Mouse (Mus musculus): ENCODE results near the gene Sh3bgrl. TPM values are rescaled to one million over a fixed set of nuclear protein-coding genes. Genes with fewer than 3 reads are reported as not detected.

The Sh3bgrl gene
- polyA plus RNA-seq, 1 experiment from 2014 or later: 159 TPM

DNA sequence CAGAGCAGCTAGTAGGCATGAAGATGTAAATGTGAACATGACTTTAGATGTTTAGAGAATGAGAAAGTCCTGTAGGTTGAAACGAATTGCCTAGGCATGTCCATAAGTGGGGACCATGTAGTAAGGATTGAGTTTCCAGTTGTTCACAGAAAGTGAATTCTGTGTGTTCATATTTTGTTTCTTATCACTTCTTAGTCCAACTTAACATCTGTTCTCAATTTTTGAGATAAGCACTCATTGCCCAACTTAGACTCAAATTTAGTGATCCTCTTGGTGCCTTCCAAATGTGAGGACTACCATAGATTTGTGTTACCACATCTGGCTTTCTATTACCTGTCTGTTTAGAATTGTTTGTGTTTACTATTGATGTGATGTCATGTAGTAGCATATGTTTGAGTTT, 3.3 kb downstream of the Sh3bgrl start:
- DNase-seq (ENCODE audit: low spot score) (no peak), ATAC-seq (replicated peaks; ENCODE audit: insufficient number of reproducible peaks, low FRiP score, low TSS enrichment, low read depth) (no peak)
- no peaks in the 10 kb centered on the region for H3K4me1 ChIP-seq (ENCODE audit: control insufficient read depth, insufficient read depth, low read length)
- no peaks in the 10 kb centered on the region for H3K9me3 ChIP-seq (replicated peaks; ENCODE audit: control insufficient read depth, low read length)
- H3K9ac ChIP-seq (replicated peaks; ENCODE audit: low read length): no peak overlapping the region
- WGBS: 79% methylated on average over 1 of the region's 1 CpGs
- no peak overlapping the region for H3K4me2 ChIP-seq (ENCODE audit: low read depth, low read length)
- H3K27me3 ChIP-seq (ENCODE audit: control insufficient read depth, insufficient read depth, low read length): no peaks in the 10 kb centered on the region
- H3K4me3 ChIP-seq (ENCODE audit: low read depth, low read length): no peak overlapping the region
- H3K27ac ChIP-seq (replicated peaks; ENCODE audit: low read depth, low read length): no peak overlapping the region
- H3K36me3 ChIP-seq (replicated peaks; ENCODE audit: control insufficient read depth, insufficient read depth, low read depth, low read length): no peaks in the 10 kb centered on the region

DNA sequence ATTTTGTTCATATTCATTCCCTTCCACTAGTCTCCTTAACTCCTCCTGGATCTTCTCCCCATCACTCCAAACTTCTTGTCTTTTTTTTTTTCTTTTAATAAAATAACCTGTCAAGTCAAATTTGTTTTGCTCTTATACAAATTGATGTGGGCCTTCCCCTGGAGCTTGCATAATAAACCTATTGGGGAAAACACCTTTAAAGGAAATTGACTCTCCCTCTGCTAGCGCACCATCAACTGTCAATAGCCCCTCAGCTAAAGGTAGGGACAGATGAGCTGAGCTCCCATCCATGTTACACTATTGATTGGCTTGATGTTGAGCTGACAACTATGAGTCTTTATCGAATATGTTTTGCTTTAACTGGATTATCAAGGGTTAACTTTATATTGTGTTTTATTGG, 5.3 kb downstream of the Sh3bgrl start:
- H3K9me3 ChIP-seq (replicated peaks; ENCODE audit: control insufficient read depth, low read length): no peaks in the 10 kb centered on the region
- ATAC-seq (replicated peaks; ENCODE audit: insufficient number of reproducible peaks, low FRiP score, low TSS enrichment, low read depth) (no peak), DNase-seq (ENCODE audit: low spot score) (no peak)
- no peaks in the 10 kb centered on the region for H3K27me3 ChIP-seq (ENCODE audit: control insufficient read depth, insufficient read depth, low read length)
- H3K27ac ChIP-seq (replicated peaks; ENCODE audit: low read depth, low read length): no peak overlapping the region
- H3K36me3 ChIP-seq (replicated peaks; ENCODE audit: control insufficient read depth, insufficient read depth, low read depth, low read length): no peaks in the 10 kb centered on the region
- 87% methylated on average over 2 of the region's 2 CpGs for WGBS
- H3K9ac ChIP-seq (replicated peaks; ENCODE audit: low read length): no peak overlapping the region
- no peak overlapping the region for H3K4me2 ChIP-seq (ENCODE audit: low read depth, low read length)
- H3K4me1 ChIP-seq (ENCODE audit: control insufficient read depth, insufficient read depth, low read length): no peaks in the 10 kb centered on the region
- no peak overlapping the region for H3K4me3 ChIP-seq (ENCODE audit: low read depth, low read length)

DNA sequence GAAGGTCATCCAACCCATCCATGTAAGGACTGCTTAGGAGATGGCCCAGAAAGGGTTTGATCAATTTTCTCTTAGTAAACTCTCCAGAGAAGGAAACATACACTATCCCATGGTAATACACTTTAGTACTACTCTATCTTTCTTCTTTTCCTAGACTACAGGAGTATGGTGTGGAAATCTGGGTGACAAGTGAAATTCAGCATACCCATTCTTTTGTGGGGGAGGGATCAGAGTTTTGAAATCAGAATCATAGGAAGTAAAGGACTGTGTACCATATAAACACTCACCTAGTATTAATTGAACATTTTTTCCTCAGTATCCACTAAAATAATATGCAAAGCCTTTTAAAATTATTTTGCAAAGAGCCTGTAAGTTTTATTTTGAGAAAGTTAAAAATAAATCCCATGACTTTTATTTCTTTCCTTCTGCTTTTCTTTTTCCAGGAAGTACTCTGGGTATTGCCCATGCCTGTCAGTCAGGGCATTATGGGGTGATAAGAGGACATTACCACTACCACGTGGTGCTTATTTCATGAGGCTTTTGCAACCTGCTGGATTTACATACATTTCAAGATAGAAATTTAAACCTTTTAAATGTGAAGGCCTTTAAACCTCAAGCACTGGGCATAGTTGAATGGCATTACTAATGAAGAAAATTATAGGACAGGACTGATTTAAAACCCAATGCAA, 13.1 kb downstream of the Sh3bgrl start:
- H3K4me2 ChIP-seq (ENCODE audit: low read depth, low read length): no peak overlapping the region
- no peak for DNase-seq (ENCODE audit: low spot score)
- H3K9me3 ChIP-seq (replicated peaks; ENCODE audit: control insufficient read depth, low read length): no peaks in the 10 kb centered on the region
- no peaks in the 10 kb centered on the region for H3K4me1 ChIP-seq (ENCODE audit: control insufficient read depth, insufficient read depth, low read length)
- H3K27ac ChIP-seq (replicated peaks; ENCODE audit: low read depth, low read length): no peak overlapping the region
- ATAC-seq (replicated peaks; ENCODE audit: insufficient number of reproducible peaks, low FRiP score, low TSS enrichment, low read depth): no peak
- no peak overlapping the region for H3K4me3 ChIP-seq (ENCODE audit: low read depth, low read length)
- H3K27me3 ChIP-seq (ENCODE audit: control insufficient read depth, insufficient read depth, low read length): no peaks in the 10 kb centered on the region
- no peaks in the 10 kb centered on the region for H3K36me3 ChIP-seq (replicated peaks; ENCODE audit: control insufficient read depth, insufficient read depth, low read depth, low read length)
- no peak overlapping the region for H3K9ac ChIP-seq (replicated peaks; ENCODE audit: low read length)
- WGBS: 23% methylated on average over 1 of the region's 1 CpGs

DNA sequence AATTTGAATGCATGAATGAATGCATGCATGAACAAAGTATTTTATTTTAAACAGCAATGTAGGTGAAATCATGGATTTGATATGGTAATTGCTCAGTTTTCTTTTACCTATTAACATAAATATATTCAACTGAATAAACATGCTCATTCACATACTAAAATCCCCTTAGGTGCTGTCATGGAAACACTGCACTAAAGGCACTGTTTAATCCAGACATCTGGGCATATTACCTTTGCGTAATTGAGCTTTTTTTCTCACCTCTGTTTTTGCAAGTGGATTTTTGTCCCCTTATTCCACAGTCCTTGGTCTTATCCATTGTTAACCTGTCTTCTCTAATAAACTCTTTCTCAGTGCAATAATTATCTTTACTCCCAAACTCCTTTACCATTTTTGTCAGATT, 17.7 kb downstream of the Sh3bgrl start:
- no peak for ATAC-seq (replicated peaks; ENCODE audit: insufficient number of reproducible peaks, low FRiP score, low TSS enrichment, low read depth)
- H3K4me3 ChIP-seq (ENCODE audit: low read depth, low read length): no peak overlapping the region
- no peak overlapping the region for H3K4me2 ChIP-seq (ENCODE audit: low read depth, low read length)
- no peak overlapping the region for H3K27ac ChIP-seq (replicated peaks; ENCODE audit: low read depth, low read length)
- no peak for DNase-seq (ENCODE audit: low spot score)
- H3K9ac ChIP-seq (replicated peaks; ENCODE audit: low read length): no peak overlapping the region
- no peaks in the 10 kb centered on the region for H3K4me1 ChIP-seq (ENCODE audit: control insufficient read depth, insufficient read depth, low read length)
- 78% methylated on average over 1 of the region's 1 CpGs for WGBS
- H3K36me3 ChIP-seq (replicated peaks; ENCODE audit: control insufficient read depth, insufficient read depth, low read depth, low read length): no peaks in the 10 kb centered on the region
- no peaks in the 10 kb centered on the region for H3K27me3 ChIP-seq (ENCODE audit: control insufficient read depth, insufficient read depth, low read length)
- H3K9me3 ChIP-seq (replicated peaks; ENCODE audit: control insufficient read depth, low read length): no peaks in the 10 kb centered on the region

DNA sequence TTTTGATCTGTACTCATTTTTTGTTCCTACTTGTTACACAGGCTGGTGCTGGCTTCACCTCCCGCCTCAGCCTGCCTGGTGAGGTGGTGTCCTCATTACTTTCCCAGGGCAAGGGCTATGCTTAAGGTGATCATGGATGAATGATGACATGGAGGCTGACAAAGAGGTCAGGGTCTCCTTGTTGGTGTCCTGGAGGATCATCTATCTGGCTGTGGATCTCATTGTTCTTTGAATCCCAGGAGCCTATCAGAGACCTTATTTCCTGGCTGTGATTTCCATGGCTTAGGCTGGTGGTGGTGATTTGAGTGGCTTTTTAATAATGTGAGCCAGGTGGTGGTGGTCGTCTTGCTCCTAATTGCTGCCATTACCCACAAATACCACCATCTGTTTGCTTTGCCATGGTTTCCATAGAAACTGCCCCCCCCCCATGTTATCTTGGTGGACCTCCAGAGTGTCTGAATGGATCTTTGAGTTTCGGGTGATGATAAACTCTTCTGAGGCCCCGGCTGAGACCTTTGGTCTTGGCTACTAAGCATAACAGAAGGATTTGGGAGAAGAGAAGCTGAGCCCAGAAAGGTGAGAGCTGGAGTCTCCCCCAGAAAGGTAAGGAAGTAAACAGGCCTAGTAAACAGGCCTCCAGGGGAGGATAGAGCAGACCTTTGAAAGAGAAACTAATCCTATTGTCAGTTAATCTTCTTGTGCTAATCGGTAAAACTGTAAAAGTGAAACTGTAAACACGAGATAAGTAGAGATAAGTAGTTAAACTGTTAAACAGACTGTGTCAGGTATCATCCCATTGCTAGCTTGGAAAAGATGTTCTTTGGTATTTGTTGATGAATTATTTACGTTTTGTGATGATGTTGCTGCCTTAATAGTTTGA, 18.5 kb downstream of the Sh3bgrl start:
- Histone ChIP-seq H3K9ac (replicated peaks; ENCODE audit: low read length) (no peak overlapping the region), H3K4me2 (ENCODE audit: low read depth, low read length) (no peak overlapping the region), H3K9me3 (replicated peaks; ENCODE audit: control insufficient read depth, low read length) (no peaks in the 10 kb centered on the region), H3K27ac (replicated peaks; ENCODE audit: low read depth, low read length) (no peak overlapping the region), H3K4me1 (ENCODE audit: control insufficient read depth, insufficient read depth, low read length) (no peaks in the 10 kb centered on the region), H3K27me3 (ENCODE audit: control insufficient read depth, insufficient read depth, low read length) (no peaks in the 10 kb centered on the region), H3K4me3 (ENCODE audit: low read depth, low read length) (no peak overlapping the region), H3K36me3 (replicated peaks; ENCODE audit: control insufficient read depth, insufficient read depth, low read depth, low read length) (no peaks in the 10 kb centered on the region)
- 27% methylated on average over 7 of the region's 7 CpGs for WGBS
- DNase-seq (ENCODE audit: low spot score) (peak; percentile 18), ATAC-seq (replicated peaks; ENCODE audit: insufficient number of reproducible peaks, low FRiP score, low TSS enrichment, low read depth) (no peak)

DNA sequence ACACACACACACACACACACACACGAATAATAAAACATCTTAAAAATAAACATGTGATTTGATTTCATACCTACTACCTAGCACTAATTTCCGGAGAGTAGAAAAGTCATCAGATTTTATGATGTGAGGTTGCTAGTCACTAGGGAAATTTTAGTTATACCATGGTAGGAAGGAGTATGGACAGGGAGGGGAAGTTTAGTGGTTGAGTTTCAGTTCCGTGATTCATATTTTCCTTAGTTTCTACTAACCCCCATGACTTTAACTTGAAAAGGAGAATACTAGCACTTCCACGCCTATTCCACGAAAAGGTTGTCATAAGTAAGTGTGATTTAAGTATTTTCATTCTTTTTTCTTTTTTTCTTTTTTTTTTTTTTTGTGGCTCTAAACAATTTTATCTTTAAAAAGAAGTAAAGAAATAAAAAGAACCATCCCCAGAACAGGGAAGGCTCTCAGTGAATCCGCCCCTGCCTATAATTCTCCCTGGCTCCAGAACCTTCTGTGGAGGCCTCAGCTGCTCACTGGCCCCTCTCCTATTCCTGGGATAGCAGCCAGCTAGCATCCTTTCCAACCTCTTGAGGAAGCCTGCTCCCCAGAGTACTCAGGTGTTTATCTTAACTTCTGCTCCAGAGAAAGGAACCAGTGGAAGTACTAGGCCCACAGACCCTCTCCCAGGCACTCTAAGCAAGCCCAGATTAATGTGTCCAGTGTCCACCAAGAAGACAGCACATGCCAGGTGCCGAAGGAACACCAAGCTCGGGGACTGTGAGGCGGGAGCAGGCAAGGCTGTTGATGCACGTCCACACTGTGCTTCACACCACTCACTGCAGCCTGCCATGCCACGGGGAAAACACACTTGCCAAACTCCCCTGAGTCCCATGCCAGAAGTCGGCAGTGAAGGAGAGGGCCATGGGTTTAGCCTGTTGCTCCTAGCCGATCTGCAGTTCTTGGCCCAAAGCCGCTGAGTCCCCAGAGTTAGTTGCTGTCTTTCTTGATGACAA, 25.0 kb downstream of the Sh3bgrl start:
- H3K9ac ChIP-seq (replicated peaks; ENCODE audit: low read length): no peak overlapping the region
- no peaks in the 10 kb centered on the region for H3K27me3 ChIP-seq (ENCODE audit: control insufficient read depth, insufficient read depth, low read length)
- H3K27ac ChIP-seq (replicated peaks; ENCODE audit: low read depth, low read length): no peak overlapping the region
- no peak overlapping the region for H3K4me2 ChIP-seq (ENCODE audit: low read depth, low read length)
- DNase-seq (ENCODE audit: low spot score) (no peak), ATAC-seq (replicated peaks; ENCODE audit: insufficient number of reproducible peaks, low FRiP score, low TSS enrichment, low read depth) (no peak)
- H3K36me3 ChIP-seq (replicated peaks; ENCODE audit: control insufficient read depth, insufficient read depth, low read depth, low read length): no peaks in the 10 kb centered on the region
- WGBS: 88% methylated on average over 14 of the region's 14 CpGs
- no peak overlapping the region for H3K4me3 ChIP-seq (ENCODE audit: low read depth, low read length)
- no peaks in the 10 kb centered on the region for H3K9me3 ChIP-seq (replicated peaks; ENCODE audit: control insufficient read depth, low read length)
- H3K4me1 ChIP-seq (ENCODE audit: control insufficient read depth, insufficient read depth, low read length): no peaks in the 10 kb centered on the region

DNA sequence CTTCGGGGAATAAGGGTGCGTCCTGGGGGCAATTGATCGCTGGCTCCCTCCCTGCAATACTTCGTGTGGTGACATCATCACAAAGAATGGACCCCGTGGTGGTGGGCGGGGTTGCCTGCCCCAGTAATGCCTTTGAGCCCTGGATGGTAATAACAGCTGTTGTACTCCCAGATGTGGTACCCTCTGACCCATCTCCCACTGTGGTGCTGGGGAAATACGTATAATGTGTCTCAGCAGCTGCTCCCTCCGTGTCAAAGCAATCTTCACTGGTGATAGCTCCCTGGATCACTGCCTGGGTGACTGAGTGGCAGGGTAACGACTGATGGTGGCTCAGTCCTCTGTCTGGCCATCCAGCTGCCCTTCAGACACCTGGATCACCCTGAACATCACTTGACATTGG, 26.0 kb downstream of the Sh3bgrl start:
- no peak overlapping the region for H3K9ac ChIP-seq (replicated peaks; ENCODE audit: low read length)
- peak; percentile 48; the same call in 1 of the 2 replicates for ATAC-seq (replicated peaks; ENCODE audit: insufficient number of reproducible peaks, low FRiP score, low TSS enrichment, low read depth)
- H3K27ac ChIP-seq (replicated peaks; ENCODE audit: low read depth, low read length): no peak overlapping the region
- DNase-seq (ENCODE audit: low spot score): no peak
- 43% methylated on average over 9 of the region's 9 CpGs for whole genome bisulfite sequencing
- H3K4me1 ChIP-seq (ENCODE audit: control insufficient read depth, insufficient read depth, low read length): no peaks in the 10 kb centered on the region
- no peaks in the 10 kb centered on the region for H3K36me3 ChIP-seq (replicated peaks; ENCODE audit: control insufficient read depth, insufficient read depth, low read depth, low read length)
- no peak overlapping the region for H3K4me3 ChIP-seq (ENCODE audit: low read depth, low read length)
- no peaks in the 10 kb centered on the region for H3K9me3 ChIP-seq (replicated peaks; ENCODE audit: control insufficient read depth, low read length)
- no peaks in the 10 kb centered on the region for H3K27me3 ChIP-seq (ENCODE audit: control insufficient read depth, insufficient read depth, low read length)
- H3K4me2 ChIP-seq (ENCODE audit: low read depth, low read length): no peak overlapping the region
